Comparison of ENCODE assay signal across 14 mouse cellular contexts in the genomic region with DNA sequence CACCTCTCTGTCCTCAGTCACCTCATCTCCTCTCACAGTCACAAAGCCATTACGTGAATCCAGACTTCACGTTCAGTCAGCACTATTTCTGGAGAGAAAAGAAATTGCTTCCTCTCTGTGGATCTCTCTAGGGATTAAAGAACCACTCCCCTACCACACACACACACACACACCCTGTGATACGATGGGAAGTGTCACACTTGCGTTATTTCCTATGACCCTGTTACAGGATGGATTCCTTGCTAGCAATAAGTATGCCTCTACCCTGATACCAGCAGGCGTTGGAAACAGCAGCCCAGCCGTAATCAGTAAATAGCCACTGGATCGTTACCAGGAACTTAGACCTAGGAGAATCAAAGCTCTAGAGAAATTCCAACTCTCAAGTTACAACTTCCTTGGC. TPM values are rescaled to one million over a fixed set of nuclear protein-coding genes. Genes with fewer than 3 reads are reported as not detected.
DNase-seq lines count a peak whose midpoint lies in the region; ATAC-seq and TF ChIP-seq lines count a peak whose summit lies in the region.
"Had no signal": no experiment of that assay in that cellular context is flagged by ENCODE, and none has a peak within 500 bp of the region (broad histone marks: within the 10 kb centered on the region; RNA-seq: fewer than 3 reads in every experiment).

No protein-coding gene starts in this region.

- ATAC-seq in kidney, embryonic 15.5 days (replicated peaks; ENCODE audit: low FRiP score): no peak
- ATAC-seq: CD4-positive, CD25-positive, alpha-beta regulatory T cell, adult 4 months had no signal

- H3K9me3 ChIP-seq in kidney, embryonic 15.5 days (replicated peaks): no peaks in the 10 kb centered on the region
- no peaks in the 10 kb centered on the region for H3K9me3 ChIP-seq in heart, embryonic 10.5 days
- H3K9me3 ChIP-seq: hindbrain, embryonic 15.5 days; midbrain, embryonic 12.5 days had no signal

- no peaks in the 10 kb centered on the region for H3K27me3 ChIP-seq in kidney, adult 2 months (replicated peaks; ENCODE audit: control insufficient read depth, insufficient read depth, low read length)
- peaks cover 14% of the 10 kb centered on the region for H3K27me3 ChIP-seq in kidney, embryonic 15.5 days
- peaks cover 7% of the 10 kb centered on the region; the same call in 1 of the 2 replicates for H3K27me3 ChIP-seq in heart, embryonic 10.5 days (ENCODE audit: insufficient read depth, poor library complexity, severe bottlenecking)
- H3K27me3 ChIP-seq: hindbrain, embryonic 15.5 days; midbrain, embryonic 12.5 days had no signal

- DNase-seq in kidney, adult 2 months: peak; percentile 70
- peak; percentile 70 for DNase-seq in heart, embryonic 10.5 days (ENCODE audit: low spot score)
- peak; percentile 37 to 46 for DNase-seq in heart, postnatal 10 days
- DNase-seq in kidney, postnatal 36 days: peak; percentile 54 to 62
- DNase-seq in urinary bladder, postnatal 36 days (ENCODE audit: low spot score in 2 of 2): no peak
- no peak for DNase-seq in cerebellum, adult 8-10 months
- DNase-seq: cerebellum, adult 9-11 months; gastrocnemius, postnatal 36 days; liver; thymus, adult 2 months had no signal

- H3K4me2 ChIP-seq in kidney, embryonic 15.5 days: no peak overlapping the region
- H3K4me2 ChIP-seq: hindbrain, embryonic 15.5 days; midbrain, embryonic 12.5 days had no signal

- 0 out of 2 replicates have a peak, but pooled peaks cover 2% of the 10 kb centered on the region for H3K4me1 ChIP-seq in kidney, adult 2 months (ENCODE audit: control insufficient read depth, insufficient read depth, low read length)
- peaks cover 13% of the 10 kb centered on the region for H3K4me1 ChIP-seq in kidney, embryonic 15.5 days
- H3K4me1 ChIP-seq in heart, embryonic 10.5 days: peaks cover 6% of the 10 kb centered on the region

- TF ChIP-seq CTCF in kidney, adult 2 months (conservative IDR thresholded peaks at IDR 0.05; ENCODE audit: insufficient read depth, insufficient read length, low read depth, low read length): no peak

- H3K27ac ChIP-seq in kidney, adult 2 months (ENCODE audit: insufficient read depth, low read depth, low read length): no peak overlapping the region
- no peak overlapping the region for H3K27ac ChIP-seq in kidney, embryonic 15.5 days
- H3K27ac ChIP-seq in heart, embryonic 10.5 days: no peak overlapping the region
- H3K27ac ChIP-seq: hindbrain, embryonic 15.5 days; midbrain, embryonic 12.5 days had no signal

- no peak overlapping the region for H3K9ac ChIP-seq in kidney, embryonic 15.5 days
- H3K9ac ChIP-seq: hindbrain, embryonic 15.5 days; midbrain, embryonic 12.5 days had no signal

- H3K36me3 ChIP-seq in kidney, adult 2 months (ENCODE audit: control insufficient read depth, insufficient read depth, low read length): no peaks in the 10 kb centered on the region
- H3K36me3 ChIP-seq in kidney, embryonic 15.5 days: no peaks in the 10 kb centered on the region
- H3K36me3 ChIP-seq in heart, embryonic 10.5 days: no peaks in the 10 kb centered on the region
- H3K36me3 ChIP-seq: hindbrain, embryonic 15.5 days; midbrain, embryonic 12.5 days had no signal

- intact Hi-C loops in heart, postnatal 10 days (cut with DNase I): no loop called here

- no peak for TF ChIP-seq POLR2A in kidney, adult 2 months (IDR thresholded peaks at IDR 0.05; ENCODE audit: low read depth, low read length)

- 42% methylated on average over 7 of the region's 7 CpGs for WGBS in kidney, adult 2 months
- 23% methylated on average over 7 of the region's 7 CpGs for WGBS in kidney, embryonic 15.5 days
- WGBS in heart, embryonic 10.5 days: 22% methylated on average over 7 of the region's 7 CpGs

- H3K4me3 ChIP-seq in kidney, adult 2 months (ENCODE audit: insufficient read depth, low read depth, low read length): no peak overlapping the region
- no peak overlapping the region for H3K4me3 ChIP-seq in kidney, embryonic 15.5 days (replicated peaks)
- no peak overlapping the region for H3K4me3 ChIP-seq in heart, embryonic 10.5 days
- H3K4me3 ChIP-seq: hindbrain, embryonic 15.5 days; midbrain, embryonic 12.5 days had no signal

RNA-seq across cellular contexts. Expression of a gene that starts 3.6 kb away (rescaled TPM):
- 17.2 and 21.7 TPM in 2 replicates for polyA plus RNA-seq in kidney, adult 2 months (2012; rRNA removed)
- polyA plus RNA-seq in kidney, embryonic 15.5 days (2015; fragmentation: Nextera tagmentation; extraction: Ambion mirVana): 58.5 and 62.6 TPM in 2 replicates
- polyA plus RNA-seq in heart, embryonic 10.5 days (2016; fragmentation: Nextera tagmentation; extraction: Ambion mirVana): 67.3 and 67.5 TPM in 2 replicates
- 100 to 1,000 TPM in 1 of 2 experiments, 10 to 100 TPM in 1; 93.8 to 102 TPM for total RNA-seq in heart, postnatal 10 days (2021)
- polyA plus RNA-seq: CD4-positive, CD25-positive, alpha-beta regulatory T cell, adult 4 months had no signal

Comparison
In these comparisons a context has a peak if more than half of its experiments do, and no peak if none do; other contexts are left out.
1. DNase-seq: peak in kidney, adult 2 months (single experiment), heart, embryonic 10.5 days (single experiment), heart, postnatal 10 days (2 of 2) and kidney, postnatal 36 days (2 of 2); none in urinary bladder, postnatal 36 days (0 of 2) and cerebellum, adult 8-10 months (single experiment).